Mouse (Mus musculus): ENCODE measurements around the gene Amd2.

Amd2 gene

GRCm38 (mm10) chr10:35711792-35712191 lies at the start of gene Amd2:
Amd2 (minus strand) TSS chr10:35711892.
- DNase-seq (ENCODE audit: low spot score in 2 of 2) = no peak

GRCm38 (mm10) chr10:35761280-35761679 lies 49.6 kb upstream of the Amd2 start:
- no peak for DNase-seq (ENCODE audit: low spot score in 2 of 2)

GRCm38 (mm10) chr10:35737639-35738038 lies 25.9 kb upstream of the Amd2 start:
- no peak for DNase-seq (ENCODE audit: low spot score in 2 of 2)

- DNase-seq (ENCODE audit: low spot score in 2 of 2) = no peak
Measured at GRCm38 (mm10) chr10:35714266-35714665, 2.6 kb upstream of the Amd2 start.

Measured in natural killer cell, adult 2 months (primary cell).